Mouse (Mus musculus): ENCODE results near the gene Ccdc113. TPM values are rescaled to one million over a fixed set of nuclear protein-coding genes. Genes with fewer than 3 reads are reported as not detected.
"Not testable (repeated sequence)": the region's sequence is repeated elsewhere in the genome, so short reads cannot be mapped to it uniquely, and the experiment has no call there.

The Ccdc113 gene
- polyA plus RNA-seq, 1 experiment from 2014 or later, result 5.4 TPM

GRCm38 (mm10) chr8:95601306-95601705 is 67.4 kb downstream of the Ccdc113 start:
- Histone ChIP-seq H3K9ac (ENCODE audit: low read depth, low read length) (no peak overlapping the region), H3K4me2 (ENCODE audit: low read depth, low read length) (no peak overlapping the region), H3K27me3 (replicated peaks; ENCODE audit: control insufficient read depth, insufficient read depth, low read length) (no peaks in the 10 kb centered on the region), H3K9me3 (ENCODE audit: control insufficient read depth, low read length) (no peaks in the 10 kb centered on the region), H3K36me3 (ENCODE audit: control insufficient read depth, insufficient read depth, low read length) (no peaks in the 10 kb centered on the region), H3K27ac (replicated peaks; ENCODE audit: low read depth, low read length) (no peak overlapping the region), H3K4me3 (ENCODE audit: low read depth, low read length) (no peak overlapping the region), H3K4me1 (ENCODE audit: control insufficient read depth, insufficient read depth, low read length) (no peaks in the 10 kb centered on the region)
- DNase-seq (ENCODE audit: low spot score) (no peak), ATAC-seq (ENCODE audit: low read depth) (no peak)
- 74% methylated on average over 15 of the region's 15 CpGs for WGBS

GRCm38 (mm10) chr8:95602168-95602567 is 68.3 kb downstream of the Ccdc113 start:
- no peak overlapping the region for H3K27ac ChIP-seq (replicated peaks; ENCODE audit: low read depth, low read length)
- H3K36me3 ChIP-seq (ENCODE audit: control insufficient read depth, insufficient read depth, low read length), result no peaks in the 10 kb centered on the region
- no peaks in the 10 kb centered on the region for H3K9me3 ChIP-seq (ENCODE audit: control insufficient read depth, low read length)
- no peaks in the 10 kb centered on the region for H3K27me3 ChIP-seq (replicated peaks; ENCODE audit: control insufficient read depth, insufficient read depth, low read length)
- H3K4me3 ChIP-seq (ENCODE audit: low read depth, low read length), result no peak overlapping the region
- H3K9ac ChIP-seq (ENCODE audit: low read depth, low read length), result no peak overlapping the region
- H3K4me2 ChIP-seq (ENCODE audit: low read depth, low read length), result no peak overlapping the region
- DNase-seq (ENCODE audit: low spot score) (no peak), ATAC-seq (ENCODE audit: low read depth) (no peak)
- H3K4me1 ChIP-seq (ENCODE audit: control insufficient read depth, insufficient read depth, low read length), result no peaks in the 10 kb centered on the region
- WGBS, result 67% methylated on average over 2 of the region's 2 CpGs

- not testable (repeated sequence) for H3K4me2 ChIP-seq (ENCODE audit: low read depth, low read length); H3K27me3 ChIP-seq (replicated peaks; ENCODE audit: control insufficient read depth, insufficient read depth, low read length); H3K9ac ChIP-seq (ENCODE audit: low read depth, low read length); H3K36me3 ChIP-seq (ENCODE audit: control insufficient read depth, insufficient read depth, low read length); H3K4me3 ChIP-seq (ENCODE audit: low read depth, low read length); DNase-seq (ENCODE audit: low spot score); H3K9me3 ChIP-seq (ENCODE audit: control insufficient read depth, low read length); ATAC-seq (ENCODE audit: low read depth); H3K4me1 ChIP-seq (ENCODE audit: control insufficient read depth, insufficient read depth, low read length); H3K27ac ChIP-seq (replicated peaks; ENCODE audit: low read depth, low read length)
- WGBS, result 22% methylated on average over 4 of the region's 5 CpGs
Observed at GRCm38 (mm10) chr8:95606509-95606908, 72.6 kb downstream of the Ccdc113 start.

- H3K9ac ChIP-seq (ENCODE audit: low read depth, low read length), result no peak overlapping the region
- no peak overlapping the region for H3K4me3 ChIP-seq (ENCODE audit: low read depth, low read length)
- DNase-seq (ENCODE audit: low spot score) (peak; percentile 45), ATAC-seq (ENCODE audit: low read depth) (peak; percentile 57)
- no peak overlapping the region for H3K4me2 ChIP-seq (ENCODE audit: low read depth, low read length)
- no peaks in the 10 kb centered on the region for H3K36me3 ChIP-seq (ENCODE audit: control insufficient read depth, insufficient read depth, low read length)
- H3K27ac ChIP-seq (replicated peaks; ENCODE audit: low read depth, low read length), result 0 out of 2 replicates have a peak overlapping the region, but pooled peaks have one; percentile 28
- H3K9me3 ChIP-seq (ENCODE audit: control insufficient read depth, low read length), result no peaks in the 10 kb centered on the region
- no peaks in the 10 kb centered on the region for H3K4me1 ChIP-seq (ENCODE audit: control insufficient read depth, insufficient read depth, low read length)
- 35% methylated on average over 9 of the region's 9 CpGs for WGBS
- no peaks in the 10 kb centered on the region for H3K27me3 ChIP-seq (replicated peaks; ENCODE audit: control insufficient read depth, insufficient read depth, low read length)
Observed at GRCm38 (mm10) chr8:95607210-95607609, 73.3 kb downstream of the Ccdc113 start.

Other genes with a start within 250 kb of the Ccdc113 start
- gene Cngb1, start 227.5 kb upstream of the Ccdc113 start, polyA plus RNA-seq (2014; fragmentation: Nextera tagmentation; extraction: Ambion mirVana), result 0.34 and 1.7 TPM in 2 replicates
- 0.50 TPM in 1 of 2 replicates, not detected in the other for gene Tepp, start 223.5 kb upstream of the Ccdc113 start, polyA plus RNA-seq (2014; fragmentation: Nextera tagmentation; extraction: Ambion mirVana)
- 8.4 and 8.9 TPM in 2 replicates for gene Zfp319, start 202.1 kb upstream of the Ccdc113 start, polyA plus RNA-seq (2014; fragmentation: Nextera tagmentation; extraction: Ambion mirVana)
- gene Usb1, start 201.8 kb upstream of the Ccdc113 start, polyA plus RNA-seq (2014; fragmentation: Nextera tagmentation; extraction: Ambion mirVana), result 36.3 and 38.0 TPM in 2 replicates
- 14.9 and 15.3 TPM in 2 replicates for gene Mmp15, start 181.8 kb upstream of the Ccdc113 start, polyA plus RNA-seq (2014; fragmentation: Nextera tagmentation; extraction: Ambion mirVana)
- 150 and 152 TPM in 2 replicates for gene Cfap20, start 99.2 kb upstream of the Ccdc113 start, polyA plus RNA-seq (2014; fragmentation: Nextera tagmentation; extraction: Ambion mirVana)
- 18.7 and 22.5 TPM in 2 replicates for gene Csnk2a2, start 44.0 kb upstream of the Ccdc113 start, polyA plus RNA-seq (2014; fragmentation: Nextera tagmentation; extraction: Ambion mirVana)
- gene Prss54, start 42.3 kb downstream of the Ccdc113 start, polyA plus RNA-seq (2014; fragmentation: Nextera tagmentation; extraction: Ambion mirVana), result not detected in 2 replicates
- gene Gins3, start 99.4 kb downstream of the Ccdc113 start, polyA plus RNA-seq (2014; fragmentation: Nextera tagmentation; extraction: Ambion mirVana), result 14.3 and 16.4 TPM in 2 replicates
- gene Ndrg4, start 142.9 kb downstream of the Ccdc113 start, polyA plus RNA-seq (2014; fragmentation: Nextera tagmentation; extraction: Ambion mirVana), result 44.7 and 53.4 TPM in 2 replicates
- 16.7 and 16.8 TPM in 2 replicates for gene Setd6, start 181.8 kb downstream of the Ccdc113 start, polyA plus RNA-seq (2014; fragmentation: Nextera tagmentation; extraction: Ambion mirVana)